Mouse (Mus musculus): Measurements from ENCODE around the gene Gm21560. TPM values are rescaled to one million over a fixed set of nuclear protein-coding genes. Genes with fewer than 3 reads are reported as not detected.

The Gm21560 gene
- not detected in 4 replicates for total RNA-seq (2023)

GRCm38 (mm10) chr14:6219192-6219591 lies at the start of gene Gm21560:
Gm21560 (minus strand) TSS chr14:6219292.

Other genes with a start within 250 kb of the Gm21560 start
- not detected in 4 replicates for gene Gm3453, start 240.2 kb downstream of the Gm21560 start, total RNA-seq (2023)
- gene Gm6337, start 161.0 kb downstream of the Gm21560 start, total RNA-seq (2023), result not detected in 4 replicates
- not detected in 4 replicates for gene Gm8206, start 125.3 kb downstream of the Gm21560 start, total RNA-seq (2023)
- gene Gm3468, start 110.6 kb downstream of the Gm21560 start, total RNA-seq (2023), result not detected in 4 replicates
- not detected in 4 replicates for gene Gm3476, start 93.5 kb downstream of the Gm21560 start, total RNA-seq (2023)
- gene Gm3411, start 68.0 kb upstream of the Gm21560 start, total RNA-seq (2023), result 0.35 TPM in 1 of 4 replicates, not detected in the others
- gene Gm21103, start 85.6 kb upstream of the Gm21560 start, total RNA-seq (2023), result not detected in 4 replicates
- gene Gm3618, start 124.4 kb upstream of the Gm21560 start, total RNA-seq (2023), result not detected in 4 replicates
- gene Gm16440, start 171.0 kb upstream of the Gm21560 start, total RNA-seq (2023), result not detected in 4 replicates
- 0.57 TPM in 1 of 4 replicates, not detected in the others for gene Gm3591, start 193.2 kb upstream of the Gm21560 start, total RNA-seq (2023)
- gene Gm3594, start 225.3 kb upstream of the Gm21560 start, total RNA-seq (2023), result not detected in 4 replicates